Mouse (Mus musculus): ENCODE data around the gene Maml1. TPM values are rescaled to one million over a fixed set of nuclear protein-coding genes. Genes with fewer than 3 reads are reported as not detected.

Maml1 gene
- polyA plus RNA-seq, 2 experiments, result 13.7 to 25.2 TPM

DNA sequence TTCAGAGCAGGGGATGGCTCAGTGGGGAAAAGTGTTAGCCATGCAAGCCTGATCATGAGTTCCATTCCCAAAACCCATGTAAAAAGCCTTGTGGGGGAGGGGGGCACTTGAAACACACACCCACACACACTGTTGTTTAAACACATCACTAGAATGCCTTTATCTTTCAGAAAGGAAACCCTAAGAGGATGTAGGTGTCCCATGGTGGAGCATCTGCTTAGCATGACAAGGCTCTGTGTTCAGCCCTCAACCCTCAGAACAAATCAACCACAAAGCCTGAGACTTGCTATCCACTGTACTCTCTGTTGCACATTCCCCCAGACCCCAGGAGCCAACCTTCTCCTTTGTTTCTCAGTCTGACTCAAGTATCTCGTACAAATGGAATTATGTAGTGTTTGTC, 12.1 kb downstream of the Maml1 start:
- H3K4me2 ChIP-seq (replicated peaks; ENCODE audit: low read depth, low read length, severe bottlenecking), result no peak overlapping the region
- 92% methylated on average over 1 of the region's 1 CpGs for WGBS
- H3K27ac ChIP-seq (replicated peaks; ENCODE audit: low read depth, low read length), result no peak overlapping the region
- no peak overlapping the region for H3K4me3 ChIP-seq (replicated peaks; ENCODE audit: low read length)
- TF ChIP-seq POLR2A (IDR thresholded peaks at IDR 0.05; ENCODE audit: borderline replicate concordance, extremely low read depth, insufficient read depth, insufficient read length), result no peak
- no peak for DNase-seq (ENCODE audit: low spot score)
- H3K4me1 ChIP-seq (ENCODE audit: control insufficient read depth, insufficient read depth, low read length), result no peaks in the 10 kb centered on the region
- no peaks in the 10 kb centered on the region for H3K9me3 ChIP-seq (ENCODE audit: control insufficient read depth, low read length)
- no peaks in the 10 kb centered on the region for H3K27me3 ChIP-seq (ENCODE audit: control insufficient read depth, insufficient read depth, low read length)
- H3K9ac ChIP-seq (ENCODE audit: low read depth, low read length, severe bottlenecking), result no peak overlapping the region
- peaks cover 10% of the 10 kb centered on the region for H3K36me3 ChIP-seq (ENCODE audit: control insufficient read depth, insufficient read depth, low read length)
- no peak for ATAC-seq (ENCODE audit: low FRiP score, low read depth)

DNA sequence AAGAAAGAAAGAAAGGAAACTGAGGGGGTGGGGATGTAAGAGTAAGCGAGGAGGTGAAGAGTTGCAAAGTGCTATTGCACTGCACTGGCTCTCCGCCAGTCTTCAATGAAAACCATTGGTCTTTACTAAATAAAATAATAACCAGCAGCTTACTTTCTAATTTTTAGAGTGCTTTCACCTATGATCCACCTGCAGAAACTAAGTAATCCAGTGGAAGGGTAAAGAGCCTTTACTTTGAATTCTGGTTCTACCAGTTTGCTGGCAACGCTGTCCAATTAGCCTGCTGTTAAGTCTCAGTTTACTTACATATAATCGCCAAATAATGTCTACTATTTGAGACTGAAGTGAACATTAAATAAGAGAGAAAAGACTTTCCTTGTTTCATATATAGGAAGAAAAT, 13.1 kb downstream of the Maml1 start:
- no peaks in the 10 kb centered on the region for H3K4me1 ChIP-seq (ENCODE audit: control insufficient read depth, insufficient read depth, low read length)
- H3K9ac ChIP-seq (ENCODE audit: low read depth, low read length, severe bottlenecking), result no peak overlapping the region
- H3K4me3 ChIP-seq (replicated peaks; ENCODE audit: low read length), result no peak overlapping the region
- H3K36me3 ChIP-seq (ENCODE audit: control insufficient read depth, insufficient read depth, low read length), result peaks cover 10% of the 10 kb centered on the region
- no peaks in the 10 kb centered on the region for H3K9me3 ChIP-seq (ENCODE audit: control insufficient read depth, low read length)
- no peak for DNase-seq (ENCODE audit: low spot score)
- no peak overlapping the region for H3K27ac ChIP-seq (replicated peaks; ENCODE audit: low read depth, low read length)
- ATAC-seq (ENCODE audit: low FRiP score, low read depth), result no peak
- no peaks in the 10 kb centered on the region for H3K27me3 ChIP-seq (ENCODE audit: control insufficient read depth, insufficient read depth, low read length)
- H3K4me2 ChIP-seq (replicated peaks; ENCODE audit: low read depth, low read length, severe bottlenecking), result no peak overlapping the region
- 79% methylated on average over 4 of the region's 4 CpGs for WGBS
- no peak for TF ChIP-seq POLR2A (IDR thresholded peaks at IDR 0.05; ENCODE audit: borderline replicate concordance, extremely low read depth, insufficient read depth, insufficient read length)

DNA sequence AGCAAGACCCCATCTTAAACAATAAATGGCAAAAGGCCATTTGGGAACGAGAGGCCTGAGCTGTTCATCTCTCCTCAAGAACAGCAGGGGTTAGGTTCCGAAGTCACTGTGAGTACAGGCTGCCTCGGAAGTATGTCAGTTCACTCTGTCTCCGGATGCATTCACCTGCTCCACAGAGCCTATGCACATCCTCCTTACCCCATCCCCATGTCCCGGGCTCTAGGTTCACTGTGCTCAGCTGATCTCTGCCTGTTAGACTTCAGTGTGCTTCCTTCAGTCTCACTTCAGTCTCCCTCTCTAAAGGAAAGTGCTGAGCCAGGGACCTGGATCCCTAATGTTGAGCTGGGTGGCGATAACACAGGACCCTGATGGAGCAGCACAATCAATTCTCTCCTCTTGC, 14.4 kb downstream of the Maml1 start:
- H3K27me3 ChIP-seq (ENCODE audit: control insufficient read depth, insufficient read depth, low read length), result no peaks in the 10 kb centered on the region
- WGBS, result 95% methylated on average over 6 of the region's 6 CpGs
- no peak overlapping the region for H3K27ac ChIP-seq (replicated peaks; ENCODE audit: low read depth, low read length)
- no peak for ATAC-seq (ENCODE audit: low FRiP score, low read depth)
- no peaks in the 10 kb centered on the region for H3K4me1 ChIP-seq (ENCODE audit: control insufficient read depth, insufficient read depth, low read length)
- no peak for DNase-seq (ENCODE audit: low spot score)
- no peak overlapping the region for H3K4me2 ChIP-seq (replicated peaks; ENCODE audit: low read depth, low read length, severe bottlenecking)
- H3K9ac ChIP-seq (ENCODE audit: low read depth, low read length, severe bottlenecking), result no peak overlapping the region
- H3K36me3 ChIP-seq (ENCODE audit: control insufficient read depth, insufficient read depth, low read length), result peaks cover 10% of the 10 kb centered on the region
- H3K9me3 ChIP-seq (ENCODE audit: control insufficient read depth, low read length), result no peaks in the 10 kb centered on the region
- no peak overlapping the region for H3K4me3 ChIP-seq (replicated peaks; ENCODE audit: low read length)
- TF ChIP-seq POLR2A (IDR thresholded peaks at IDR 0.05; ENCODE audit: borderline replicate concordance, extremely low read depth, insufficient read depth, insufficient read length), result no peak

DNA sequence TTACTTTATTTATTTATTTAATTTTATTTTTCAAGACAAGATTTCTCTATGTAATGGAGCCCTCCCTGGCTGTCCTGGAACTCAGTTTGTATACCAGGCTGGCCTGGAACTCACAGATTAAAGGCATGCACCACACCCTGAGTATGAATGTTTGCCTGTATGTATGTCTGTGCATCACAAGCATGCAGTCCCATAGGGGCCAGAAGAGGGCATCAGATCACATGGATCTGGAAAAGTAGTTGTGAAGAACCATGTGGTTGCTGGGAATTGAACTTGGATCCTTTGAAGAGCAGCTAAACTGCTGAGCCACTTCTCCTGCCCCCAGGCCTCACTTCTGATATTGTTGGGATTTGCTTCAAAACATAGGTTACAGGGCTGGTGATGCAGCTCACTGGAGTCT, 15.1 kb downstream of the Maml1 start:
- DNase-seq (ENCODE audit: low spot score), result no peak
- Histone ChIP-seq H3K4me1 (ENCODE audit: control insufficient read depth, insufficient read depth, low read length) (no peaks in the 10 kb centered on the region), H3K9me3 (ENCODE audit: control insufficient read depth, low read length) (no peaks in the 10 kb centered on the region), H3K4me2 (replicated peaks; ENCODE audit: low read depth, low read length, severe bottlenecking) (no peak overlapping the region), H3K27ac (replicated peaks; ENCODE audit: low read depth, low read length) (no peak overlapping the region), H3K27me3 (ENCODE audit: control insufficient read depth, insufficient read depth, low read length) (no peaks in the 10 kb centered on the region), H3K36me3 (ENCODE audit: control insufficient read depth, insufficient read depth, low read length) (peaks cover 10% of the 10 kb centered on the region), H3K4me3 (replicated peaks; ENCODE audit: low read length) (no peak overlapping the region), H3K9ac (ENCODE audit: low read depth, low read length, severe bottlenecking) (no peak overlapping the region)
- no peak for TF ChIP-seq POLR2A (IDR thresholded peaks at IDR 0.05; ENCODE audit: borderline replicate concordance, extremely low read depth, insufficient read depth, insufficient read length)
- ATAC-seq (ENCODE audit: low FRiP score, low read depth), result no peak

DNA sequence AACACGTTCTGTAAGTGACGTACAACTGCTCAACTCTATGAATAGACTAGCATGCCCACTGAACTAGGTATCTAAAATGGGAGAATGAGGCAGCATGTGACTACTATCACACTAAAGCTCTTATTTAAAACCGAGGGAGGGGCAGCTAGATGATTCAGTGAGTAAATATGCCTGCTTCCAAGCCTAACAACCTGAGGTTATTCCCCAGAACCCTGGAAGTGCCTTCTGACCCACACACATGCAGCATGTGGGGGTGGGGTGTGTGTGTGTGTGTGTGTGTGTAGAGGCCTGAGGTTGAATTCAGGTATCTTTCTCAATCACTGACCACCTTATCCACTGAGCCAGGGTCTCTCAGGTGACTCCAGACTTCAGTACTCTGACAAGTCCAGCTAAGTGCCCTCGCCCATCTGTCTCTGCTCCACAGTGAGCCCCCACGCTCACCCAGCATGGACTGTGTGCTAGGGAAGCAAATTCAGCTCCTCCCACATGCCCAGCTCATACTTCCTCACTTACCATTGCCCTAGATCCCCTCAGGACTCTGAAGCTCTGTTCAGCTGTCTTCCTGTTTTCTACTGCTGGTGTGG, 16.5 kb downstream of the Maml1 start:
- H3K36me3 ChIP-seq (ENCODE audit: control insufficient read depth, insufficient read depth, low read length), result peaks cover 1% of the 10 kb centered on the region
- DNase-seq (ENCODE audit: low spot score), result no peak
- H3K9me3 ChIP-seq (ENCODE audit: control insufficient read depth, low read length), result no peaks in the 10 kb centered on the region
- WGBS, result 85% methylated on average over 5 of the region's 5 CpGs
- no peak overlapping the region for H3K9ac ChIP-seq (ENCODE audit: low read depth, low read length, severe bottlenecking)
- no peak overlapping the region for H3K4me2 ChIP-seq (replicated peaks; ENCODE audit: low read depth, low read length, severe bottlenecking)
- H3K4me3 ChIP-seq (replicated peaks; ENCODE audit: low read length), result no peak overlapping the region
- H3K27ac ChIP-seq (replicated peaks; ENCODE audit: low read depth, low read length), result no peak overlapping the region
- no peak for ATAC-seq (ENCODE audit: low FRiP score, low read depth)
- no peaks in the 10 kb centered on the region for H3K27me3 ChIP-seq (ENCODE audit: control insufficient read depth, insufficient read depth, low read length)
- H3K4me1 ChIP-seq (ENCODE audit: control insufficient read depth, insufficient read depth, low read length), result no peaks in the 10 kb centered on the region
- no peak for TF ChIP-seq POLR2A (IDR thresholded peaks at IDR 0.05; ENCODE audit: borderline replicate concordance, extremely low read depth, insufficient read depth, insufficient read length)

DNA sequence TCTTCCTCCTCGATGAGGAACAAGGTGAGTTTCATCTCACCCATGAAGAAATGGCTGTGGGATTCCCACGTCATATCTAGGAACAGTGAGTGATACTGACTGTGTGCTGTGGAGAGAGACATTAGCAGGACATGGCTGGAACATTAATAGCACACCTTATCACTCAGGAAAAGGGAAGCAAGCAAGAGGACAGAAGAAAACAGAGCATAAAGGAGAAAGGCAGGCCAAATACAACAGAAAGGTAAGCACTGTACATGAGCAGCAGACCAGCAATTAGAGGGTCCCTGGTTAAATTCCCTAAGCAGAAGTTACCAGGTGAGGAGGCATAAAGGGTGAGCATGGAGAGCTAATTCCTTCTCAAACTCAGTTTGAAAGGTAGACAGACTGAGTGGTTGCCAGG, 17.0 kb downstream of the Maml1 start:
- Histone ChIP-seq H3K4me1 (ENCODE audit: control insufficient read depth, insufficient read depth, low read length) (no peaks in the 10 kb centered on the region), H3K27me3 (ENCODE audit: control insufficient read depth, insufficient read depth, low read length) (no peaks in the 10 kb centered on the region), H3K36me3 (ENCODE audit: control insufficient read depth, insufficient read depth, low read length) (no peaks in the 10 kb centered on the region), H3K9me3 (ENCODE audit: control insufficient read depth, low read length) (no peaks in the 10 kb centered on the region), H3K4me3 (replicated peaks; ENCODE audit: low read length) (no peak overlapping the region), H3K9ac (ENCODE audit: low read depth, low read length, severe bottlenecking) (no peak overlapping the region), H3K27ac (replicated peaks; ENCODE audit: low read depth, low read length) (no peak overlapping the region), H3K4me2 (replicated peaks; ENCODE audit: low read depth, low read length, severe bottlenecking) (no peak overlapping the region)
- ATAC-seq (ENCODE audit: low FRiP score, low read depth) (no peak), DNase-seq (ENCODE audit: low spot score) (no peak)
- 88% methylated on average over 2 of the region's 2 CpGs for WGBS
- TF ChIP-seq POLR2A (IDR thresholded peaks at IDR 0.05; ENCODE audit: borderline replicate concordance, extremely low read depth, insufficient read depth, insufficient read length), result no peak
